Mouse (Mus musculus): Measurements from ENCODE around the gene 4930519P11Rik. TPM values are rescaled to one million over a fixed set of nuclear protein-coding genes. Genes with fewer than 3 reads are reported as not detected.

The 4930519P11Rik gene
- polyA plus RNA-seq, 1 experiment from 2014 or later: not detected

- Histone ChIP-seq H3K27ac (ENCODE audit: low read length) (no peak overlapping the region), H3K36me3 (ENCODE audit: control insufficient read depth, insufficient read depth) (0 out of 2 replicates have a peak, but pooled peaks cover 3% of the 10 kb centered on the region), H3K4me1 (ENCODE audit: control insufficient read depth, insufficient read depth, low read length) (no peaks in the 10 kb centered on the region), H3K9me3 (replicated peaks; ENCODE audit: control insufficient read depth, low read length) (no peaks in the 10 kb centered on the region), H3K27me3 (ENCODE audit: control insufficient read depth, insufficient read depth, low read length) (no peaks in the 10 kb centered on the region), H3K9ac (ENCODE audit: low read length) (no peak overlapping the region), H3K4me2 (ENCODE audit: low read depth, low read length) (no peak overlapping the region), H3K4me3 (ENCODE audit: low read length) (no peak overlapping the region)
- ATAC-seq (replicated peaks; ENCODE audit: extremely low read depth, insufficient read depth, low FRiP score): no peak
- 75% methylated on average over 3 of the region's 3 CpGs for WGBS
These were observed 37.2 kb upstream of the 4930519P11Rik start for GRCm38 (mm10) chr2:154650404-154650803.

GRCm38 (mm10) chr2:154648086-154648485 lies 34.8 kb upstream of the 4930519P11Rik start:
- Histone ChIP-seq H3K9me3 (replicated peaks; ENCODE audit: control insufficient read depth, low read length) (no peaks in the 10 kb centered on the region), H3K4me1 (ENCODE audit: control insufficient read depth, insufficient read depth, low read length) (no peaks in the 10 kb centered on the region), H3K36me3 (ENCODE audit: control insufficient read depth, insufficient read depth) (0 out of 2 replicates have a peak, but pooled peaks cover 3% of the 10 kb centered on the region), H3K27me3 (ENCODE audit: control insufficient read depth, insufficient read depth, low read length) (no peaks in the 10 kb centered on the region), H3K4me3 (ENCODE audit: low read length) (no peak overlapping the region), H3K27ac (ENCODE audit: low read length) (no peak overlapping the region), H3K9ac (ENCODE audit: low read length) (no peak overlapping the region), H3K4me2 (ENCODE audit: low read depth, low read length) (no peak overlapping the region)
- ATAC-seq (replicated peaks; ENCODE audit: extremely low read depth, insufficient read depth, low FRiP score): no peak
- 31% methylated on average over 3 of the region's 3 CpGs for WGBS

GRCm38 (mm10) chr2:154646634-154647033 lies 33.4 kb upstream of the 4930519P11Rik start:
- Histone ChIP-seq H3K36me3 (ENCODE audit: control insufficient read depth, insufficient read depth) (0 out of 2 replicates have a peak, but pooled peaks cover 3% of the 10 kb centered on the region), H3K27me3 (ENCODE audit: control insufficient read depth, insufficient read depth, low read length) (no peaks in the 10 kb centered on the region), H3K4me1 (ENCODE audit: control insufficient read depth, insufficient read depth, low read length) (no peaks in the 10 kb centered on the region), H3K4me3 (ENCODE audit: low read length) (no peak overlapping the region), H3K4me2 (ENCODE audit: low read depth, low read length) (no peak overlapping the region), H3K27ac (ENCODE audit: low read length) (no peak overlapping the region), H3K9me3 (replicated peaks; ENCODE audit: control insufficient read depth, low read length) (no peaks in the 10 kb centered on the region), H3K9ac (ENCODE audit: low read length) (no peak overlapping the region)
- 77% methylated on average over 5 of the region's 5 CpGs for WGBS
- no peak for ATAC-seq (replicated peaks; ENCODE audit: extremely low read depth, insufficient read depth, low FRiP score)

GRCm38 (mm10) chr2:154642712-154643385 lies 29.6 kb upstream of the 4930519P11Rik start:
- H3K4me1 ChIP-seq (ENCODE audit: control insufficient read depth, insufficient read depth, low read length): no peaks in the 10 kb centered on the region
- no peaks in the 10 kb centered on the region for H3K27me3 ChIP-seq (ENCODE audit: control insufficient read depth, insufficient read depth, low read length)
- no peak for ATAC-seq (replicated peaks; ENCODE audit: extremely low read depth, insufficient read depth, low FRiP score)
- no peak overlapping the region for H3K4me3 ChIP-seq (ENCODE audit: low read length)
- H3K27ac ChIP-seq (ENCODE audit: low read length): no peak overlapping the region
- peaks cover 14% of the 10 kb centered on the region for H3K36me3 ChIP-seq (ENCODE audit: control insufficient read depth, insufficient read depth)
- whole genome bisulfite sequencing: 60% methylated on average over 6 of the region's 6 CpGs
- peaks cover 4% of the 10 kb centered on the region for H3K9me3 ChIP-seq (replicated peaks; ENCODE audit: control insufficient read depth, low read length)
- H3K4me2 ChIP-seq (ENCODE audit: low read depth, low read length): no peak overlapping the region
- no peak overlapping the region for H3K9ac ChIP-seq (ENCODE audit: low read length)

GRCm38 (mm10) chr2:154642005-154642459 lies 28.8 kb upstream of the 4930519P11Rik start:
- 91% methylated on average over 9 of the region's 9 CpGs for WGBS
- ATAC-seq (replicated peaks; ENCODE audit: extremely low read depth, insufficient read depth, low FRiP score): no peak

GRCm38 (mm10) chr2:154641176-154641575 lies 27.9 kb upstream of the 4930519P11Rik start:
- Histone ChIP-seq H3K27ac (ENCODE audit: low read length) (no peak overlapping the region), H3K4me2 (ENCODE audit: low read depth, low read length) (no peak overlapping the region), H3K9me3 (replicated peaks; ENCODE audit: control insufficient read depth, low read length) (peaks cover 4% of the 10 kb centered on the region), H3K27me3 (ENCODE audit: control insufficient read depth, insufficient read depth, low read length) (no peaks in the 10 kb centered on the region), H3K4me3 (ENCODE audit: low read length) (no peak overlapping the region), H3K36me3 (ENCODE audit: control insufficient read depth, insufficient read depth) (peaks cover 17% of the 10 kb centered on the region), H3K9ac (ENCODE audit: low read length) (no peak overlapping the region), H3K4me1 (ENCODE audit: control insufficient read depth, insufficient read depth, low read length) (no peaks in the 10 kb centered on the region)
- WGBS: 76% methylated on average over 8 of the region's 8 CpGs
- no peak for ATAC-seq (replicated peaks; ENCODE audit: extremely low read depth, insufficient read depth, low FRiP score)

More at GRCm38 (mm10) chr2:154642005-154642459, 28.8 kb upstream of the 4930519P11Rik start:
- no peaks in the 10 kb centered on the region for H3K27me3 ChIP-seq (ENCODE audit: control insufficient read depth, insufficient read depth, low read length)
- no peak overlapping the region for H3K4me2 ChIP-seq (ENCODE audit: low read depth, low read length)
- H3K4me1 ChIP-seq (ENCODE audit: control insufficient read depth, insufficient read depth, low read length): no peaks in the 10 kb centered on the region
- H3K27ac ChIP-seq (ENCODE audit: low read length): no peak overlapping the region
- no peak overlapping the region for H3K9ac ChIP-seq (ENCODE audit: low read length)
- no peak overlapping the region for H3K4me3 ChIP-seq (ENCODE audit: low read length)
- H3K9me3 ChIP-seq (replicated peaks; ENCODE audit: control insufficient read depth, low read length): peaks cover 4% of the 10 kb centered on the region
- peaks cover 17% of the 10 kb centered on the region for H3K36me3 ChIP-seq (ENCODE audit: control insufficient read depth, insufficient read depth)

- H3K9me3 ChIP-seq (replicated peaks; ENCODE audit: control insufficient read depth, low read length): peaks cover 4% of the 10 kb centered on the region
- H3K4me2 ChIP-seq (ENCODE audit: low read depth, low read length): no peak overlapping the region
- H3K27ac ChIP-seq (ENCODE audit: low read length): no peak overlapping the region
- no peaks in the 10 kb centered on the region for H3K4me1 ChIP-seq (ENCODE audit: control insufficient read depth, insufficient read depth, low read length)
- no peak overlapping the region for H3K9ac ChIP-seq (ENCODE audit: low read length)
- H3K4me3 ChIP-seq (ENCODE audit: low read length): no peak overlapping the region
- ATAC-seq (replicated peaks; ENCODE audit: extremely low read depth, insufficient read depth, low FRiP score): no peak
- no peaks in the 10 kb centered on the region for H3K27me3 ChIP-seq (ENCODE audit: control insufficient read depth, insufficient read depth, low read length)
- peaks cover 17% of the 10 kb centered on the region for H3K36me3 ChIP-seq (ENCODE audit: control insufficient read depth, insufficient read depth)
- WGBS: 85% methylated on average over 4 of the region's 4 CpGs
These were observed 25.9 kb upstream of the 4930519P11Rik start for GRCm38 (mm10) chr2:154639115-154639514.

GRCm38 (mm10) chr2:154638521-154638920 lies 25.3 kb upstream of the 4930519P11Rik start:
- Histone ChIP-seq H3K9ac (ENCODE audit: low read length) (no peak overlapping the region), H3K27ac (ENCODE audit: low read length) (no peak overlapping the region), H3K4me1 (ENCODE audit: control insufficient read depth, insufficient read depth, low read length) (no peaks in the 10 kb centered on the region), H3K9me3 (replicated peaks; ENCODE audit: control insufficient read depth, low read length) (peaks cover 4% of the 10 kb centered on the region), H3K4me2 (ENCODE audit: low read depth, low read length) (no peak overlapping the region), H3K36me3 (ENCODE audit: control insufficient read depth, insufficient read depth) (peaks cover 17% of the 10 kb centered on the region), H3K27me3 (ENCODE audit: control insufficient read depth, insufficient read depth, low read length) (no peaks in the 10 kb centered on the region), H3K4me3 (ENCODE audit: low read length) (no peak overlapping the region)
- no peak for ATAC-seq (replicated peaks; ENCODE audit: extremely low read depth, insufficient read depth, low FRiP score)
- WGBS: 89% methylated on average over 3 of the region's 3 CpGs

- Histone ChIP-seq H3K27ac (ENCODE audit: low read length) (no peak overlapping the region), H3K9me3 (replicated peaks; ENCODE audit: control insufficient read depth, low read length) (peaks cover 4% of the 10 kb centered on the region), H3K27me3 (ENCODE audit: control insufficient read depth, insufficient read depth, low read length) (no peaks in the 10 kb centered on the region), H3K9ac (ENCODE audit: low read length) (no peak overlapping the region), H3K4me2 (ENCODE audit: low read depth, low read length) (no peak overlapping the region), H3K4me3 (ENCODE audit: low read length) (no peak overlapping the region), H3K36me3 (ENCODE audit: control insufficient read depth, insufficient read depth) (peaks cover 22% of the 10 kb centered on the region), H3K4me1 (ENCODE audit: control insufficient read depth, insufficient read depth, low read length) (no peaks in the 10 kb centered on the region)
- 89% methylated on average over 2 of the region's 2 CpGs for WGBS
- ATAC-seq (replicated peaks; ENCODE audit: extremely low read depth, insufficient read depth, low FRiP score): no peak
These were observed 22.6 kb upstream of the 4930519P11Rik start for GRCm38 (mm10) chr2:154635826-154636225.
